Mouse (Mus musculus) right cerebral cortex, adult 18-20 months (tissue): ENCODE data around the gene Hdac9.

ENCODE experiments used
- DNase-seq: peaks from one replicate; pipeline ENCODE4 v3.0.0; 2022; ENCODE audit warnings: mixed read lengths

The Hdac9 gene

DNA sequence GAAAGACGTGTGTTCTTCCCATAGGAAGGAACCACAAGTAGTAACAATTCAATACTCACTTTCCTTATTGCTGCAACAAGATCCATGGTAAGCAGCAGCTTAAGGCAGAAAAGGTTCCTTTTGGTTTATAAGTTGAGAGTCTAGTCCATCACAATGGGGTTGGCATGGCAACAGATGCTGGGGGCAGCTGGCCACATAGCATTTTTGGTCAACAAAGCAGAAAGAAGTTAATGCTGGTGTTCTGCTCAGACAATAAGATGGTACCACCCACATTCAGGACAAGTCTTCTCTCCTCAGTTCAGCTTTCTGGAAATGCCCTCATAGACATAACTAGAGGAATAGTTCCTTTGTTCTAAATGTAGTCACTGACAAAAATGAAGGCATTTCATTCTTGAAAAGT lies at the start of gene Hdac9:
Gene Hdac9, minus strand, starts transcription at position 101 of the 400 bp plus-strand sequence.
- DNase-seq: no peak

DNA sequence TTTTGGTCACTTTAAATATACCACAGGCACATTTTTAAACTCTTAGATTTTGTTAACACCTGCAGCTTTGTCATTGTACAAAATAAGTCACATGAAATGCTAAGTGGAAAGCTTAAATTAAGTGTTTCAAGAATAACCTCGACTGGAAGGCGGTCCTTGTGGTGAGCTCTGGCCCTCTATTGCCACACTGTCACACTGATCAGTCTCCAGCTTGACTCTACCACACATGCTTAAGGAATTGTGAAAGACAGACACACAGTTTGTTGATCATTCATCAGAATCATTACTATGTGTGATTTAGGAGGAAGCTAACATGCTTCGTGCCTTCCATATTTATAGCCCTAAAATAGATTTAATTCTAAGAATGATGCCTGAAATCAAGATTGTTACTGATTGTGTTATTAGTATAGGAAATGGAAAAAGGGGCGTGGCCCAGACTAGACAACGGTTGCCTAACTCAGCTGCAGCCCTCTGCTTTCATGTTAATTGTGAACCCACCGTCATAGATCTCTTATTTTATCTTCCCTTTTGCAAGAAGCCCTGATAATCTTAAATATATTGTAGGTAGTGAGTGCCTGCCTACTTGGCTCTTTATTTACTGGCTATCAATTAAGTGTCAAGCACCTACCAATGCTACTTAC lies 32.3 kb upstream of the Hdac9 start:
- DNase-seq: no peak

DNA sequence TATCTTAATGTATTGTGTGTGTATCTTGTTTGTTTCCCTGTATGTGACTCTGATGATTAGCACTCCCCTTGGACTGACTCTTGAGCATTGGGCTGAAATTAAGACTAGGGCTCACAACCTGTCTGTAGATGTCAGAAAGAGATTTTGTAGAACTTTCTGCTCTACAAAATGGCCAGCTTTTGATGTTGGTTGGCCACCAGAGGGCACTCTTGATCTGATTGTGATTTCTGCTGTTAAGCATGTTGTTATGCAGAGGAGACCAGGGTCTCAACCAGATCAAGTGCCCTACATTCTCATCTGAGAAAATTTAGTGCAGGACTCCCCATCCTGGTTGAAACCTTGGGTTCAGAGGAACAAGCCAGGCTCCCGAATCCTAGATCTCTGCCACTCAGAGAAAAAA lies 21.0 kb upstream of the Hdac9 start:
- DNase-seq: no peak

DNA sequence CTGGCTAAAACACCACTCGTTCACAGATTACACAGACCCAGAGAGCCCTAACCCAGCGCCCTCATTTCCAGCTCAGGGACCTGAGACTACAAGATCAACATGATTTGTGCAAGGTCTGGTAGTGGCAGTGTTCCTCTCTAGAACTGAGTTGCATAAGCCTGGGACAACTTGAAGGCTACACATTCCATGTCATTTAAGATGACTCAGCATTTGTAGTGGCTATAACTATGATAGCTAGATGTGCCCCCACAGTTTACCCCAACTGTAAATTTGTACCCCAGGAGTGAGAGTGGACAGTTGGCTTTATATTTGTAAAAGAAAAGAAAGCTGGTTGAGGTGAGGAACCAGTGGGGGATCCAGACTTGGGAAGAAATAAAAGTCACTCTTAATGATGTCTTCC lies 8.9 kb downstream of the Hdac9 start:
- no peak for DNase-seq

DNA sequence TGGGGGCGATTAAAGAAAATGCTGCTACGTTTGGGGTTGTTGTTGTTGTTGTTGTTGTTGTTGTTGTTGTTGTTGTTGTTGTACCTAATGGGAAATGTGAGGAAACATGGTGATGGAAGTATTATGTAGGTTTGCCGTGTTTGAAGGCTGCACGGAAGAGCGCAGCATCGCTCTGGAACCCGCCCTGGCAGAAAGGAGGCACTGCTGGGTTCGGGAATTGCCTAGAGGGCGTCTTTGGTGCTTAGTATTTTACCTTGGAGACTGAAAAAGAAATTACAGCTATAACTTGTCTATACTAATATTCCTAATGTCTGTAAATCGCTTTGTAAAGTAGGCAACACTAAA lies 9.4 kb downstream of the Hdac9 start:
- peak; percentile 48 for DNase-seq

DNA sequence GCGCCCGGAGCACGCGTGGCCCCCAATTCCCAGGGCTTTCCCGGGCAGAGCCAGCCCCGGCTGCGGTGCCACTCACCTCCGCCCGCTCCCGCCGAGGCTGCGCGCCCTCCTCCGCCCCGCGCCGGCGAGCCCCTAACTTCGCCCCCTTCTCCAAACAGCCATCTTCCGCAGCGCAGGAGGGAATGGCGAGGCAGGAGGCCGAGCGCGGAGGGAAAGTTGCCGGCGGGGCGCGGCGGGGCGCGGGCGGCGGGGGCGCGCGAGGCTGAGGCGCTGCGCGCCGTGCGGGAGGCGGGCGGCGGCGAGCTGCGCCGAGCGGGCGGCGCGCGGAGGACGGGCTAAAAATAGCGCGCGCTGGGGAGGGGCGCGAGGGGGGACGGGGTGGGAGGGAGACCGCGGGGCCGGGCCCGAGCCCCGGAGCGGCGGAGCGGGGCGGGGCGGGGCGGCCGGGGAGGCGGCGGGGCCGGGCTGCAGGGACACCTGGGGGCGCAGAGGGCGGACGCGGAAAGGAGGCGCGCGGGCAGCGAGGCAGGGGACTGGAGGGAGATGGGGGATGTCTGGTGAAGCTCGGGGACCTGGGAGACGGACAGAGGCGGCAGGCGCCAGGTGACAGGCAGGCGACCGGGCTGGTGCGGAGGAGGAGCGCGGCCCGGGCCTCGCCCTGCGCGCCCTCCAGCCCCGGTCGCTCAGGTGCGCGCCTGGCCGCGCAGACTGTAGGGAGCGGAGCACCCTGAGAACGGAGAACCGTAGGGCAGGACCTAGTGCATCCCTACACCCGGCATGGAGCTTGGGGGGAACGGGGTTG lies 10.0 kb downstream of the Hdac9 start:
- peak; percentile 35 for DNase-seq

DNA sequence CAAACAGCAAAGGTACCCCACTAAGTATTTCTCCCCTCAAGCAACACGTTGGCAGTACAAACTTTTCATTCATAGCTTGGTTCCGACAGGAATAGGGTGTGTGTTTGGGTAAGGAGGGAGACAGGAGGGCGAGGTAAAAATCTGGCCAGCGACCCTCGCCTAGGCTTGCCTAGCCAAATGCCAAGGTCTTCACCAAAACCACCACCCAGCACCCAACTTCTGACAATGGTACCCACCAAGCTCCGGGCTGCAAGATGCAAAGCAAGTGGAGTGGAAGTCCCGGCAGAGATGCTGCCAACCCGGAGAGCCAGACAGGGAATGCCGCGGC lies 10.6 kb downstream of the Hdac9 start:
- DNase-seq: no peak

DNA sequence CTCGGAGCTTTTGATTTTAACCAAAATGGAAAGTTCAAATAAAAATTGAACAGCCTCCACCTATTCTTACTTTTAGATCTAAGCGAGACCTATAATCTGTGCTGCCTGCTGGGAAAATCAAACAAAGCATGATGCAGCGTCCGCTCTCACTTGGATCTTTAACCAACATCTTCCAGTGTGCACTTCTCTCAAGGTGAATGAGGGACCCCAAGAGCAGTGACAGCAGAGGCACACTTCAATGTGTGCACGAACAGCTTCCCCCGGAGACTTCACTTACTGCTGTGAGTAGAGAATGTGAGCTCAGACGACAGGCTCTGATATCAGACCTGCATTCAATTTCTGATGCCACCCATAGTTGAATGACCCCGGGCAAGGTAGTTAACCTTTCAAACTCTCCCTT lies 16.7 kb downstream of the Hdac9 start:
- no peak for DNase-seq

DNA sequence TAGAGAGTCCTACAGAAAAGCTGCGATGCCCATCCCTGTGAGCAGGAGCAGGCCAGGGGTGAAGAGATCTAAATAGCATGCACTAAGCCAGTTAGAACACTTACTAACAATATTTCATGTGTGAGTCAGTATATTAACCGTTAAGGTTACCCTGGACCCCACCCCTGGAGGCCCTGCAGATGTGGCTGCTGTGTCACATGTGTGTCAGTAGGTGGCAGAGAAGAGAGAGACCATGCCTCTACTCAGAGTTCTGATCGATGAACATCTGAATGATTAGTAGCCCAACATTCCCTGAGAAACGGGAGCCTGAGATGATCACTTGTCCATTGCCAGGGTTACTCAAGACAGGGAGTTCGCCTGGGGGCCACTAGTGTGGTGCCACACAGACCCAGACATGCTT lies 22.0 kb downstream of the Hdac9 start:
- no peak for DNase-seq

DNA sequence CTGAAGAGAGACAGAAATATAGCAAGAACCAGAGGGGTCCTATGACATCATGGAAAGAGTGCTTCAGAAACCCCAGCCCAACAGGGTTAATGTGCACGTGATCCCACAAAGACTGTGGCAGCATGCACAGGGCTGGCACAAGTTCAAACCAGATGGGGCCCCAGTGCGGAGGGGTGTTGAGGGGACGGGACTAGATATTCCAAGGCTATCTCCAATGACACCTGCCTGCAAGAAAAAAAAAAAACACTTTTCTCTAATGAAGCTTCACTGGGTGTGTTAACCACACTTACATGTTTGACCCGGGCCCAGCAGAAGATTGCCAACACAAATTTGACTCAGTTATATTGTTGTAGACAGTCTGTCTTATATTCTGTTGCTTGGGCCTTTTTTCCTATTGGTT lies 28.2 kb downstream of the Hdac9 start:
- no peak for DNase-seq

DNA sequence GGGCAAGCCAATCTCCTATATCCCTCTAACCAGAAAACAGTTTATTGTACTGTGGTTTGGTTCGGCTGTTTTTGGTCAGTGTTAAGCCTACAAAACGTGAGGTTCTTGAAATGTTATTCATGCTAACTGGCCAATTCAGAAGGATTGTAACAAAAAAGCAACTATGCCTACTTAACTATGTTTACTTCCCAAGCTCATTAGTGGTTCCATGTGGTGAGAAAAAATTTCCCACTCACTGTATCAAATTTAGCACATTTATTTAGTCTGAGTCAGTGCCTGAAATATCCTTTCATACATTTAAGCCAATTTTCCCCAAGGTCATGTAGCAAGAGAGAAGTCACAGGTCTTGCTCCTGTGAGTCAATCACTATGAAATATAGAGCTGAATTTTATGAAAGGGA lies 42.0 kb downstream of the Hdac9 start:
- DNase-seq: no peak

DNA sequence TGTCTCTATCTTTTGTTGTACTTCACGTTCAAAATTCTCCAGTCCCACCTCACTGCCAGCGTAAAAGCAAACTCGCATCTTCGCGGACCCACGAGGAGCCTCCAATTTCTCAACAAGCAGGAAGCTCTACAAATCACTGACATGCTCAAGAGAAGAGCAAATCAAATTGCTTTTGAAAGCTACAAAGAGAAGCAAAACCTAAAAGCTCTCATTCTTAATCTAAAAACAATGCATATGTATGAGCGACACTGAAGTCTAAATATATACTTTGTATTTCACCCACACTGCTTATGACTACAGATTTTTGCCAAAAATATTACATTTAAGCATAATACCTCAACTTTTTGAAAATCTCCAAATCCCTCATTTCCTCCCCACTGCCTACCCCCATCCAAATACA lies 45.9 kb downstream of the Hdac9 start:
- DNase-seq: no peak

DNA sequence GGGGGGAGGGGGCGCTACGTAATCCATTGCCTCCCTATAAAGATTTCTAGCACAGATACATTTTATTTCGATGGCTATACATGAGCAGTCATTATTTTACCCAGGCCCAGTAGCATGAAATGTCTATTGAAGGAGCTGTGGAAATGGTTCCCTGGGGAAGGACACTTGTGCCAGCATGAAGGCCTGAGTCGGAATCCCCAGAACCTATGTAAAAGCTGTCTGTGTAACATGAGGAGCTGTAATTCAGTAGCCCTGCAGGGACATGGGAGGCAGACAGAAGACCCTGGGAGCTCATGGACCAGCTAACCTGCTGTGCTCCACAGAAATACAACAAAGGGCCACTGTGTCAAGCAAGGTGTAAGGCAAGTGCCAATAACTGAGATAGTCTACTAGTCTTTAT lies 75.7 kb downstream of the Hdac9 start:
- DNase-seq: no peak

DNA sequence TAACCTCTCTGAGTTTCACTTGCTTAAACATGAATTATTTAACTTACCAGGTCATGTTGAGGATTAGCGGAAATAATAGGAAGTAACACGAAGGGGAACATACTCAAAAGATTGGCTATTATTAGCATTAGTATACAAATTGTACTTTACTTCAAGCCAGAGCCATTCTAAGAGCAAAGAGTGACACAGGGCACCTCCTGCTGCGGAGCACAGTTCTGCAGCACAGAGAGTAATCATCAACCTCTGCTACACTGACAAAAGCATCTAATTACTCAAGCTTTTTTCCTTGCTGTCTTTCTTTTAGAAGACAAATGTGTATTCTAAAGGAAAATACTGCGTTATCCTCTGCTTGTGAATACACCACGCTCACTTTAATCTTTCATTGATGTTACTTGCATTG lies 79.6 kb downstream of the Hdac9 start:
- DNase-seq: no peak

DNA sequence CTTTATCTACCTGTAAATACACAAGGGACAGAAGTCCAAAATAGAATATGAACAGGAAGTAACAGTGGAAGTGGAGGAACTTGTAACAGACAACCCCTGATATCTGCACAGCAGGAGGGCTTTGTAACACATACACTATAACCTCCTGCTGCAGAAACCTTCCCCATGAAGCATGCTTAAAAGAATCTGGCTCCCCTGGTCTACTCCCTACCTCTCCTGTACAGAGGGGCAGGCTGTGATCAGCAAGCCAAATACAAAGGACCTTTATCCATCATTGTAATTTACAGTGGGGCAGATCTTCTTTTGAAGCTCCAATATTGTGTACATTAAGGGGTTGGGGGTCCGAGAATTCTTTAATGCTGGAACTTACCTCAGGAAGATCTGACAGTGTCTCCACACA lies 80.0 kb downstream of the Hdac9 start:
- DNase-seq: no peak

DNA sequence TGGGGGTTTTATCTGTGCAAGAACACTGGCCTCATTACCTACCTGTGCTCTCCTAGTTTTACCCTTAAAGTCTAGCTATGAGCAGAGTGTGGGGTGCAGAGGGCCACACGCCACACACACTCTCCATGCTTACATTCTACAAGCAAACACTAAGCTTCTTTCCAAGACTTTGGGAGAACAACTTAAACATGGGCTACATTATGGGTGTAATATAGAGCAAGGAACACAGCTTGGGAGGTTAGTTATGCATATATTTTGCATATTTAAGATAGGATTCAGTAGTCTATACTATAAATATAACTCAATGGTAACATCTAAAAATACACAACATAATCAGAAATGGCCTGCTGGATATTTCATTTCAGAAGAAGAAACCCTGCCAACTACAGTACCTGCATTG lies 80.8 kb downstream of the Hdac9 start:
- no peak for DNase-seq

DNA sequence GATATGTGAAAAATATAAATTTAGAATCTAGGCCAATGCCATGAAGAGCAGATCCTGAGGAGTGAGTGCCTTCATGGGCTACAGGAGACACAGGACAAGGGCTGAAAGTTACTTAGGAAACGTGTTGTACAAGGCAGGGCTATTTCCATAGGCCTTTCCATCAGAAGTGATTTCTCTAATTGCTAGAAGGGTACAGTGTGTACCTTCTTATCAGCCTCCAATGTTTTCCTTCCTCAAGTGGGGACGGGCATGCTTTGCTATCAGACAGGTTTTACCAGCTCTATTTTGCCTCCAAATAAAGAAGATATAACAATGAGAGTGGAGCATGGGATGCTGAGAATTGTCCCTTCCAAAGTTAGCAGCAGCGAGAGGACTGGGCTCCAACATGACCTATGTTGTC lies 81.4 kb downstream of the Hdac9 start:
- DNase-seq: no peak

DNA sequence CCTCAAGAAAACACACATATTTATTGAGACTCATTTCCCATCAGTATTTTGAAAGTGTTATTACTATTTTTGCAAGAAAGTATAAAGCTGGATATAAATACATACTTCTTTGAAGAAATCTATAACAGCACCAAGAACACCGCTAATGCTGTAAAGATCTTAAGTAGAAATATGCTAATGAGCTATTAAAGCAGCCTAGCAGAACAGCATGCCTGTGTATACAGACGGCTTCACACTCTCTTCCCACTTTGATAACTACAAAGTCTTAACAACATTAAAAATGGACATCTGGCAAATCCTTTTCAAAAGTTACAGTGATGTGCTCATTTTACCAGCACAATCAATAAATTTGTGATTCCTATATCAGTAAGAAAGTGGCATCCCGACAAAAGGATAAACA lies 88.2 kb downstream of the Hdac9 start:
- no peak for DNase-seq

DNA sequence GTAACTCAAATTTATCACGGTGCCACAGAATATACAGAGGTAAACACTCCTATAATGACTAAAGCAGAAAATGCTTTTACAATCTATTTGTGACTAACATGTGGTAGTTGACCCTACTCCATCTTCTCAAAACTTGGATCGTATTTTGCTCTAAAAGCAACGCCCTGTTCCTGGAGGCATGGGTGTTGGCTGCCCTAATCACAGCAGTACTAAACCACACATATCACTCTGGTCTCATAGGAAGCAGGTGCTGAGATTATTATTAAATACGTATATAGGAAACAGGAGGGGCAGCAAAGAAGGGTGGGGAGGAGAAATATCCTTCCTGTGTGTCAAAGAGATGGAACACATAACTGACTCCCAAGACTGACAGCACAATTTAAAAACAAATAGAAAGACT lies 90.0 kb downstream of the Hdac9 start:
- no peak for DNase-seq

DNA sequence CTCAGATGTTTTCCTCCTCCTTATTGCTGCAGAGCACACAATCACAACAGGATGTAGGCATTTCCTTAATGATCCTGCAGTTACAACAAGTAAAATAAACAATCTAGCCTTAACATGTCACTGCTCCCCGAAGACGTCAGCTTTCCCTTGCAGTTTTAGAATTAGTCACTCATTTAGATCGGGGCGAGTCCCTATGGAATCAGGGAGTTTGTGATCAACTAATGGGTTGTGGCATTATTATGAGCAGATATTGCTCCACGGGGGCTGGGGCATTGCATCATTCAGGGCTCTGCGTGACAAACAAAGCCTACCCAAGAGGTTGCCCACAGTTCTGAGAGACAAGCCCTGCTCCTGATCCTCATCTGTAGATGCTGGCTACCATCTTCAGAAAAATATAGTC lies 96.7 kb downstream of the Hdac9 start:
- no peak for DNase-seq

DNA sequence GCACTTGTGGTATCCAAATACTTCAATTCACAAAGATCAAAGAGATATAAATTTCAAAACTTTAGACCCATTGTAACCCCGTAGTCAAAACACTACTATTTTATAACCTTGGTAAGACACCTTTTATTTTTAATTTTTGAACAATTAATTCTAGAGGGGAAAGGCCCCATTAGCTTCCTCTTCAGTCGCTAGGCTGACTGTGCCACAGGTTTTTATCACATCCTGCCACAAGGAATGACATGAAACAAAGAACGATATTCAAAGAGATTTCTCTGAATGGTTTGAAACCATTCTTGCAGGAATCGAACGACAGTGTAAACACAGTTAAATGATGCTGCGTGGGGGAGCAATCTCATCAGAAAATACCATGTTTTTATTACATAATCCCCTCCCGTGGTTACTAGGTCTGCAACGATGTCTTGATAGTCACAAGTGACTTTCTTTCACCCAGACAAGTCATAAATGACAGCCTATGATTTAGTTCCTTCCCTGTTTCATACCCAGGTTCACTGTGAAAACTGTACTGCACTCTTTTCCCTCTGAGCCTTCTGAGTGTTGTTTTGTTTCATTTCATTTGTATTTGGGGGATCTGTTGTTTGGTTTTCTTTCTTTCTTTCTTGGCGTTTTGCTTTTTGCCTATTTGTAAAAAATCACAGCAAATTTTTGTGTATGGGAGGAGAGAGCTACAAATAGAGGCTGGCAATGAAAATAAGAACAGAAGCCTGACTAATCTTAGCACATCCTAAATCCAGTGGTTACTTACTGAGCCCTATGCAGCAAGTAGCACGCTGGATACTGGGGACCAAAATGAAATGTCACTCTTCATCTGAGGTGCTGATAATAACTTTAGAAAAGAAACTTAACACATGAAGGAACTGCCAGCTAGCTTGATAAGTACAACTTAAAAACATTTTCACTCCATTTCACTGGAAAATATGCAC lies 105.0 kb downstream of the Hdac9 start:
- DNase-seq: no peak

DNA sequence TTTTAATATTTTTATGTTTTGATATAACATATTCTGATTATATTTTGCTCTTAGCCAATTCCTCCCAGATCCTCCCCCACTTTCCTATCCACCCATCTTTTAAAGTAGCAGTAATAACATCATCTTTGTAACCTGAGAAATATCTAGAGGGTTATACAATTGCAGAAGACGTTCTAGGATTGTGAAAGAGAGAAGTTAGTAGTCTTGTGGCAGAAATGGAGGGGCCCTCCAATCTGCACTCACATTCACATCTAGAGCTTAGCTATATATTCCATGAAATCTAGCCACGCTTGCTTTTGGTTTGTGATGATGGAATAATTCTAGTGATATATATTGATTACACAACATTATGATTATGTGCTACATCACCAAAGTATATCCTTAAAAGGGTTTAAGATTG lies 106.7 kb downstream of the Hdac9 start:
- no peak for DNase-seq

DNA sequence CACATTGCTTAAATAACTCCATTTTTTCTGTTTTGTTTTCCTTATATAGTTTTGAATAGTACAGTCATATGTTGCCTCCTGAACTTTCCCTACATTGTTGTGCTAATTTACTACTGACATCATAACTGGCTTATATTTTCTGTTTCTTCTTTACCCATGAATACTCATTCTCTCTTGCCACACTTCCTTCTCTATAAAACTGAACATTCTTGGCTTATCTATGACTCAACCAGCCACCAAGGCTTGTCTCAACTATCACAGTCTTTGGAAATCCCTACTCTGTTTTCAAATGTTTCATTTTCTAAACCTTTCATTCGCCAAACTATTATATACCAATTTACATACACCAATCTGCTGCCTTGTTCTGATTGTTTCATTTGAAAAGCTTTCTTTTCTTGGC lies 108.7 kb downstream of the Hdac9 start:
- DNase-seq: no peak

DNA sequence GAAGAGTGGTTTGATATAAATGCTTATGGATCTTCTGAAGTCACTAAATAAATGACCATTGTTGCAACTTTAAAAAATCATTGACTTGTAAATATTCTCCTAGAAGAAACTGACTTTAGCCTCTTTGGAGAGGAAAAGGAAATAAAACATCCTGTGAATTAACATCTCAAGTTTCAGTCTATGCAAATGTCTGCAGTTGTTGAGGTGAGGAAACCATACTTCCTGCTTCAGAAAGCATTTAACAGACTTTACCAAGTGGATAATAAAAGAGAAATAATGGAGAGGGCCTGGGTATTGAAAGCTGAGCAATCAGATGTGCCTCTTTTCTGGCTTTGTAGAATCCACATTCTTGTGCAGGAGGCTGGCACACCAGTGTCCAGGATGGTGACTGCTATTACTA lies 110.4 kb downstream of the Hdac9 start:
- no peak for DNase-seq
